Mouse (Mus musculus) hindbrain, postnatal 0 days (tissue): Measurements from ENCODE around the gene Myoc. TPM values are rescaled to one million over a fixed set of nuclear protein-coding genes. Genes with fewer than 3 reads are reported as not detected.
A peak's percentile ranks its signal among the peaks of the same experiment; 100 is the strongest.

ENCODE experiments used
- ATAC-seq: fragments of 200-750 bp; cut with Nextera tagmentation; 2 replicates; pipeline ENCODE4 v1.8.0; 2017; ENCODE audit warnings: mild to moderate bottlenecking, moderate TSS enrichment, moderate library complexity
- DNase-seq: peaks from one replicate; pipeline ENCODE4 v3.0.0-alpha.2; 2015; ENCODE audit warnings: low spot score
- H3K27ac ChIP-seq: fragments of 300-500 bp; sonication (generic); 2 replicates; pipeline ENCODE4 v1.5.1; 2014; ENCODE audit warnings: mild to moderate bottlenecking
- H3K27me3 ChIP-seq: fragments of 300-500 bp; sonication (generic); 2 replicates; pipeline ENCODE4 v1.6.1; 2014; ENCODE audit warnings: low read length, mixed read lengths; ENCODE audit not compliant: insufficient read depth
- H3K36me3 ChIP-seq: fragments of 300-500 bp; sonication (generic); 2 replicates; pipeline ENCODE4 v1.6.1; 2014; ENCODE audit warnings: low read length, mixed read lengths; ENCODE audit not compliant: insufficient read depth
- H3K4me1 ChIP-seq: fragments of 300-500 bp; sonication (generic); 2 replicates; pipeline ENCODE4 v1.6.1; 2014; ENCODE audit warnings: antibody characterized with exemption, low read length, mixed read lengths; ENCODE audit not compliant: insufficient read depth
- H3K4me2 ChIP-seq: fragments of 300-500 bp; sonication (generic); 2 replicates; pipeline ENCODE4 v1.6.1; 2014; ENCODE audit warnings: low read depth, mild to moderate bottlenecking, low read length, moderate library complexity, mixed read lengths
- H3K4me3 ChIP-seq: fragments of 300-500 bp; sonication (generic); 2 replicates; pipeline ENCODE4 v1.5.1; 2014; ENCODE audit warnings: low read length
- H3K9ac ChIP-seq: fragments of 300-500 bp; sonication (generic); replicated peaks from 2 replicates; pipeline ENCODE4 v1.6.1; 2014; ENCODE audit warnings: mild to moderate bottlenecking, low read length, moderate library complexity, mixed read lengths
- H3K9me3 ChIP-seq: fragments of 300-500 bp; sonication (generic); 2 replicates; pipeline ENCODE4 v1.6.1; 2016; ENCODE audit warnings: low read length, mixed read lengths
- CTCF ChIP-seq: IDR thresholded peaks from 2 replicates; pipeline ENCODE4 v1.5.1; 2016; ENCODE audit warnings: antibody characterized with exemption, control low read depth, low read depth
- whole genome bisulfite sequencing: fragments of 180-500 bp; shearing (Covaris S2); extraction: QIAGEN DNeasy Blood & Tissue Kit; methylation state at CpG from one replicate; pipeline ENCODE4 v1.1.7; 2014; 5-methylcytosine and 5-hydroxymethylcytosine counted together
- polyA plus RNA-seq: library from polyadenylated mRNA; unstranded; fragments of >200 nt; fragmentation: Nextera tagmentation; extraction: Ambion mirVana; gene quantifications from 2 replicates; pipeline ENCODE4 v1.2.1, GENCODE M21; 2015
- total RNA-seq: library from RNA; depleted of rRNA; stranded (reverse); fragments of >200 nt; gene quantifications from 2 replicates; pipeline ENCODE4 v1.2.3, GENCODE M21; 2014

Gene Myoc
- total and polyA plus RNA-seq, 2 experiments from 2014 or later = 0.53 to 0.68 TPM

DNA sequence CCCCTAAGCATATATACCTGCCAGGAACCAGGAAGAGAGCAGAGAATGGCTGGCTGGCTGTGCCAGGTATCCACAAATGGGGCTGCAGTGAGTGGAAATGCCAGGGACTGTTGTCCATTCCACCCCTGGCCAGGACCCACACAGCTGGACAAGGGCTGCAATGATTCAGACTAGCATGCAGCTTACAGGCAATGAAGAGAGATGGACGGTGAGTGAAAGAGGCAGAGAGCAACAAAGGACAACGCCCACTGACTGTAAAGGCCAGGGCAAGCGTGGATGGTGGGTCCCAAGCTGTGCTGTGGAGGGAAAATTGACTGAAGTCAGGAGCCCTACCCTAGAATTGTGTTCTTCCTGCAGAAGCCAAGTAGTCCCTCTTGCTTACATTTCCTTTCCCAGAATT is 2.4 kb upstream of the Myoc start:
- TF ChIP-seq CTCF = no peak
- DNase-seq (no peak), ATAC-seq (no peak)
- no peaks in the 10 kb centered on the region for H3K4me1 ChIP-seq
- H3K9me3 ChIP-seq = 0 out of 2 replicates have a peak, but pooled peaks cover 2% of the 10 kb centered on the region
- H3K27me3 ChIP-seq = no peaks in the 10 kb centered on the region
- H3K27ac ChIP-seq = no peak overlapping the region
- H3K36me3 ChIP-seq = no peaks in the 10 kb centered on the region
- no peak overlapping the region for H3K9ac ChIP-seq
- WGBS = 65% methylated on average over 3 of the region's 3 CpGs
- no peak overlapping the region for H3K4me2 ChIP-seq
- no peak overlapping the region for H3K4me3 ChIP-seq

- DNase-seq (no peak), ATAC-seq (no peak)
- no peaks in the 10 kb centered on the region for H3K36me3 ChIP-seq
- H3K27ac ChIP-seq = no peak overlapping the region
- no peaks in the 10 kb centered on the region for H3K27me3 ChIP-seq
- no peak overlapping the region for H3K4me3 ChIP-seq
- H3K4me2 ChIP-seq = no peak overlapping the region
- no peak for TF ChIP-seq CTCF
- no peak overlapping the region for H3K9ac ChIP-seq
- no peaks in the 10 kb centered on the region for H3K4me1 ChIP-seq
- 0 out of 2 replicates have a peak, but pooled peaks cover 2% of the 10 kb centered on the region for H3K9me3 ChIP-seq
- whole genome bisulfite sequencing = 86% methylated on average over 4 of the region's 4 CpGs
Observed at GRCm38 (mm10) chr1:162638535-162638934, 420 bp upstream of the Myoc start.

GRCm38 (mm10) chr1:162639861-162640260 is 906 bp downstream of the Myoc start:
- no peak for TF ChIP-seq CTCF
- peak; percentile 29 for DNase-seq
- ATAC-seq = no peak
- Histone ChIP-seq H3K27ac (no peak overlapping the region), H3K9ac (no peak overlapping the region), H3K9me3 (no peaks in the 10 kb centered on the region), H3K36me3 (no peaks in the 10 kb centered on the region), H3K27me3 (no peaks in the 10 kb centered on the region), H3K4me3 (no peak overlapping the region), H3K4me1 (no peaks in the 10 kb centered on the region), H3K4me2 (no peak overlapping the region)
- 64% methylated on average over 1 of the region's 1 CpGs for WGBS

DNA sequence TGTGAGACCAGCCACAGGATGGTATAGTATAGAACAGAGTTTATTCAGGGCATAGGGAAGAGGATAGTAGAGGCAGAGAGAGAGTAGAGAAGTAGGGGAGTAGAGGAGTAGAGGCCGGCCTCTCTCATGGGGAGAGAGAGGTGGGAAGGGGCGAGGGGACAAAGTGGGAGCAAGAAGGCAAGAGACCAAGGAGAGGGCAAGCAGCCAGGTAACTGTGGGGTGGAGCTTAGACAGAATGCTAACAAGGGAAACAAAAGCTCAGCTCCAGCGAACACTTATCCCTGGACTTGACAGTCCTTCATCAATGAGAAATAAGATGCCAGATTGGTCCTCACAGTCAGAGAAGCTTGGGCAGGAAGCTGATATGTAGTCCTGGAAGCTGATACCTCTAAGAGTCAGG is 3.6 kb downstream of the Myoc start:
- H3K4me2 ChIP-seq = no peak overlapping the region
- H3K27me3 ChIP-seq = no peaks in the 10 kb centered on the region
- TF ChIP-seq CTCF = no peak
- H3K9me3 ChIP-seq = no peaks in the 10 kb centered on the region
- no peak overlapping the region for H3K4me3 ChIP-seq
- no peak overlapping the region for H3K9ac ChIP-seq
- H3K27ac ChIP-seq = no peak overlapping the region
- no peaks in the 10 kb centered on the region for H3K36me3 ChIP-seq
- peak; percentile 13; the same call in 1 of the 2 replicates for ATAC-seq
- H3K4me1 ChIP-seq = no peaks in the 10 kb centered on the region
- no peak for DNase-seq
- 66% methylated on average over 3 of the region's 3 CpGs for WGBS

- H3K4me2 ChIP-seq = no peak overlapping the region
- no peak overlapping the region for H3K4me3 ChIP-seq
- no peak overlapping the region for H3K9ac ChIP-seq
- no peaks in the 10 kb centered on the region for H3K4me1 ChIP-seq
- H3K27me3 ChIP-seq = no peaks in the 10 kb centered on the region
- DNase-seq = peak; percentile 77
- no peak overlapping the region for H3K27ac ChIP-seq
- no peak for TF ChIP-seq CTCF
- no peaks in the 10 kb centered on the region for H3K9me3 ChIP-seq
- ATAC-seq = peak; percentile 79
- 29% methylated on average over 4 of the region's 4 CpGs for WGBS
- no peaks in the 10 kb centered on the region for H3K36me3 ChIP-seq
Observed at GRCm38 (mm10) chr1:162643752-162644151, 4.8 kb downstream of the Myoc start.

DNA sequence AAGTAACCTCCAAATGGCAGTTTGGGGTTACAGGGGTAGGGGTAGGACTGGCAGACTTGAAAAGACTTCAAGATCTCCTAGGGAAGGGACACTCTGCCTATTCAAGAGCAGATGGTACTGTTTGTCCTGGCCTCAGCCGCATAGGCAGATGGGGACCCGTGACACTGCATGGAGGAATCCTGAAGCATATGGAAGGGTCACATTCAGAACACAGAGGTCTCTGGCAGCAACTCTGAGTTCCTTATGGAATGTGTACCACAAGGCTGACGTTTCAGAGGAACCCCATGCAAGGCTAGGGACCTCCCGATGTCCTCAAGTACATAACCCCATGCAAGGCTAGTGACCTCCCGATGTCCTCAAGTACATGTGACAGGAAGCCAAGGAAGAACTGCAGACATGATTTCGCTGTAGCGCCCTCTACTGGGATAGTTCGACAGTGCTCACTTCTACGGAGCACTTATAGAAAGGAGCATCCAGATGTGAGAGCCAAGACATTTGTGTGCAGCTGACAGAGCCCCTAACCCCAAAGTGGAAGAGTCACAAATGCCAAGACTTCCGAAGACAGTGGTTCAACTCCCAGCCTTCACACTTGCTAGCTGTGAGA is 7.2 kb downstream of the Myoc start:
- 77% methylated on average over 10 of the region's 10 CpGs for WGBS
- H3K9ac ChIP-seq = no peak overlapping the region
- peak; percentile 36 for TF ChIP-seq CTCF
- H3K27me3 ChIP-seq = no peaks in the 10 kb centered on the region
- H3K4me1 ChIP-seq = no peaks in the 10 kb centered on the region
- DNase-seq = peak; percentile 16
- H3K36me3 ChIP-seq = no peaks in the 10 kb centered on the region
- no peaks in the 10 kb centered on the region for H3K9me3 ChIP-seq
- no peak overlapping the region for H3K27ac ChIP-seq
- peak; percentile 52; the same call in 1 of the 2 replicates for ATAC-seq
- no peak overlapping the region for H3K4me2 ChIP-seq
- H3K4me3 ChIP-seq = no peak overlapping the region

- WGBS = 93% methylated on average over 14 of the region's 14 CpGs
- no peak for TF ChIP-seq CTCF
Observed at GRCm38 (mm10) chr1:162648416-162648815, 9.5 kb downstream of the Myoc start.

More at GRCm38 (mm10) chr1:162648416-162648815, 9.5 kb downstream of the Myoc start:
- Histone ChIP-seq H3K9ac (no peak overlapping the region), H3K36me3 (no peaks in the 10 kb centered on the region), H3K4me1 (no peaks in the 10 kb centered on the region), H3K27ac (no peak overlapping the region), H3K27me3 (no peaks in the 10 kb centered on the region), H3K9me3 (no peaks in the 10 kb centered on the region), H3K4me3 (no peak overlapping the region), H3K4me2 (no peak overlapping the region)
- ATAC-seq = no peak
- no peak for DNase-seq
